Mouse (Mus musculus) cerebellum, adult 2 months (tissue): ENCODE data around the gene Rpl9. TPM values are rescaled to one million over a fixed set of nuclear protein-coding genes. Genes with fewer than 3 reads are reported as not detected.

Experiments
- DNase-seq, 2 experiments: peaks; one replicate each; pipeline ENCODE4 v3.0.0; 2021
- H3K27ac ChIP-seq: fragments of 200-500 bp; 2 replicates; pipeline ENCODE4 v1.5.1; 2012; ENCODE audit warnings: low read length, control low read depth, inconsistent platforms; ENCODE audit not compliant: insufficient read depth
- H3K27me3 ChIP-seq: fragments of 200-500 bp; 2 replicates; pipeline ENCODE4 v1.6.1; 2012; ENCODE audit warnings: inconsistent platforms, mild to moderate bottlenecking, low read length, moderate library complexity; ENCODE audit not compliant: control insufficient read depth, insufficient read depth
- H3K4me1 ChIP-seq: fragments of 200-500 bp; 2 replicates; pipeline ENCODE4 v1.6.1; 2011; ENCODE audit warnings: low read length; ENCODE audit not compliant: control insufficient read depth, insufficient read depth
- H3K4me3 ChIP-seq: fragments of 200-500 bp; replicated peaks from 2 replicates; pipeline ENCODE3; 2011; ENCODE audit warnings: mild to moderate bottlenecking, low read depth, low read length, control low read depth; ENCODE audit not compliant: insufficient read depth
- CTCF ChIP-seq: fragments of 200-500 bp; IDR thresholded peaks from 2 replicates; pipeline ENCODE4 v1.5.1; 2011; ENCODE audit warnings: low read depth, mild to moderate bottlenecking, control low read depth, low read length, moderate library complexity, borderline replicate concordance; ENCODE audit not compliant: insufficient read depth
- POLR2A ChIP-seq: fragments of 200-500 bp; IDR thresholded peaks from 2 replicates; pipeline ENCODE4 v1.6.1; 2011; ENCODE audit warnings: low read length, control low read depth, borderline replicate concordance; ENCODE audit not compliant: insufficient read depth
- WGBS: fragments of 180-500 bp; shearing (Covaris S2); methylation state at CpG from one replicate; pipeline ENCODE4 v1.1.7; 2018; 5-methylcytosine and 5-hydroxymethylcytosine counted together
- polyA plus RNA-seq: library from polyadenylated mRNA; depleted of rRNA; stranded (reverse); fragments of >200 nt; gene quantifications from 2 replicates; pipeline ENCODE4 v1.2.3, GENCODE M21; 2012

Rpl9 gene
- polyA plus RNA-seq, 1 experiment = 479 TPM

GRCm38 (mm10) chr5:65401251-65401994, 10.2 kb upstream of the Rpl9 start:
- TF ChIP-seq CTCF = peak; percentile 83
- TF ChIP-seq POLR2A = no peak
- H3K4me1 ChIP-seq = no peaks in the 10 kb centered on the region
- WGBS = 12% methylated on average over 2 of the region's 2 CpGs

GRCm38 (mm10) chr5:65394425-65394824, 3.2 kb upstream of the Rpl9 start:
- 86% methylated on average over 7 of the region's 7 CpGs for WGBS
- H3K4me1 ChIP-seq = no peaks in the 10 kb centered on the region; the same call in 1 of the 2 replicates
- H3K27me3 ChIP-seq = no peaks in the 10 kb centered on the region
- no peak overlapping the region for H3K27ac ChIP-seq
- TF ChIP-seq CTCF = no peak
- no peak for TF ChIP-seq POLR2A
- no peak overlapping the region for H3K4me3 ChIP-seq
- no peak for DNase-seq

More at GRCm38 (mm10) chr5:65401251-65401994, 10.2 kb upstream of the Rpl9 start:
- DNase-seq = peak; percentile 78 to 84
- no peak overlapping the region for H3K27ac ChIP-seq
- H3K27me3 ChIP-seq = no peaks in the 10 kb centered on the region
- no peak overlapping the region for H3K4me3 ChIP-seq

GRCm38 (mm10) chr5:65391753-65392152, 509 bp upstream of the Rpl9 start:
- peak overlapping the region; percentile 86 for H3K4me3 ChIP-seq
- 2% methylated on average over 12 of the region's 12 CpGs for WGBS
- H3K27me3 ChIP-seq = no peaks in the 10 kb centered on the region
- no peak overlapping the region for H3K27ac ChIP-seq
- no peak for DNase-seq
- no peaks in the 10 kb centered on the region; the same call in 1 of the 2 replicates for H3K4me1 ChIP-seq
- no peak for TF ChIP-seq POLR2A
- no peak for TF ChIP-seq CTCF

- DNase-seq = no peak
- Histone ChIP-seq H3K27ac (no peak overlapping the region), H3K4me1 (no peaks in the 10 kb centered on the region; the same call in 1 of the 2 replicates), H3K27me3 (no peaks in the 10 kb centered on the region), H3K4me3 (no peak overlapping the region)
- no peak for TF ChIP-seq POLR2A
- TF ChIP-seq CTCF = no peak
- 71% methylated on average over 6 of the region's 6 CpGs for WGBS
Measured at GRCm38 (mm10) chr5:65387008-65387867, 4.0 kb downstream of the Rpl9 start.

GRCm38 (mm10) chr5:65385704-65386103, 5.5 kb downstream of the Rpl9 start:
- H3K4me1 ChIP-seq = no peaks in the 10 kb centered on the region; the same call in 1 of the 2 replicates
- WGBS = 86% methylated on average over 2 of the region's 2 CpGs
- no peak for DNase-seq
- H3K27ac ChIP-seq = no peak overlapping the region
- TF ChIP-seq POLR2A (no peak), CTCF (no peak)
- H3K27me3 ChIP-seq = no peaks in the 10 kb centered on the region
- H3K4me3 ChIP-seq = no peak overlapping the region

GRCm38 (mm10) chr5:65374746-65375145, 16.5 kb downstream of the Rpl9 start:
- Histone ChIP-seq H3K27me3 (no peaks in the 10 kb centered on the region), H3K27ac (no peak overlapping the region), H3K4me1 (no peaks in the 10 kb centered on the region), H3K4me3 (no peak overlapping the region)
- WGBS = 80% methylated on average over 7 of the region's 7 CpGs
- no peak for TF ChIP-seq POLR2A
- TF ChIP-seq CTCF = no peak
- no peak for DNase-seq

- Histone ChIP-seq H3K27me3 (no peaks in the 10 kb centered on the region), H3K27ac (no peak overlapping the region), H3K4me3 (no peak overlapping the region), H3K4me1 (no peaks in the 10 kb centered on the region)
- TF ChIP-seq CTCF = no peak
- TF ChIP-seq POLR2A = no peak
- WGBS = 90% methylated on average over 7 of the region's 7 CpGs
- no peak for DNase-seq
Measured at GRCm38 (mm10) chr5:65371551-65371950, 19.7 kb downstream of the Rpl9 start.
